Mouse (Mus musculus): ENCODE results near the gene Tmem139.

DNA sequence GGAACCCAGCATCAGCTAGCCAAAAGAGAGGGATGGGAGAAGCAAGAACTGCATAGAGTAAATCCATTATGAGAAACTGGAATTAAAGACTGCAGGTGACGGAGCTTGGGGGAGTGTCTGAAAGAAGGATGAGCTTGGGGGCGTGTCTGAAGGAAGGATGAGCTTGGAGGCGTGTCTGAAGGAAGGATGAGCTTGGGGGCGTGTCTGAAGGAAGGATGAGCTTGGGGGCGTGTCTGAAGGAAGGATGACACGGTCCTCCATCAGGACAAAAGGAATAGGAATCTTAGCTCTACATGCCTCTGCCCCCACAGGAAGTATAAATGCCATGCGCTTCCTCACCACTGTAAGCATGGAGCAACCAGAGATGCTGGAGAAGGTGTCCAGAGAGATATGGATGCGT is 14.6 kb upstream of the Tmem139 start:
- no peak for TF ChIP-seq CTCF (conservative IDR thresholded peaks at IDR 0.05; ENCODE audit: low read length)
- no peak for TF ChIP-seq POU5F1 (IDR thresholded peaks at IDR 0.05; ENCODE audit: borderline replicate concordance, low read length)
- no peak for TF ChIP-seq NANOG (IDR thresholded peaks at IDR 0.05; ENCODE audit: borderline replicate concordance, low read length)

Data from E14TG2a.4 (cell line).